In genomic region chr4:83302887-83303827, GRCm38 (mm10) we compare ENCODE assay signal across 8 mouse cellular contexts. TPM values are rescaled to one million over a fixed set of nuclear protein-coding genes. Genes with fewer than 3 reads are reported as not detected.
DNase-seq lines count a peak whose midpoint lies in the region; ATAC-seq and TF ChIP-seq lines count a peak whose summit lies in the region.

No protein-coding gene starts in this region.

- intact Hi-C loops in heart, postnatal 25 days (cut with DNase I), result loop anchor here (2.0 to 10.0 kb wide), 4 partner anchors 20 to 272 kb away; no protein-coding TSS in a partner anchor

- H3K4me1 ChIP-seq in hindbrain, postnatal 0 days (ENCODE audit: insufficient read depth, low read length), result no peaks in the 10 kb centered on the region

- H3K9ac ChIP-seq in hindbrain, postnatal 0 days (replicated peaks; ENCODE audit: low read length), result no peak overlapping the region

- peak; percentile 88 to 89 for DNase-seq in heart, adult 18-20 months
- no peak for DNase-seq in heart, postnatal 25 days (ENCODE audit: low spot score)
- peak; percentile 85 to 86 for DNase-seq in cerebellum, postnatal 14 days
- DNase-seq in frontal cortex, postnatal 14 days (ENCODE audit: low spot score in 2 of 2), result peak; percentile 41 to 72
- peak; percentile 94 for DNase-seq in hindbrain, postnatal 0 days (ENCODE audit: low spot score)
- peak; percentile 73 for DNase-seq in left cerebral cortex, adult 11 months (ENCODE audit: low spot score)
- peak; percentile 93 for DNase-seq in lung, postnatal 36 days
- DNase-seq in right cerebral cortex, adult 2 months (ENCODE audit: low spot score in 2 of 2), result peak; percentile 78 to 83

- H3K9me3 ChIP-seq in hindbrain, postnatal 0 days (ENCODE audit: low read length), result no peaks in the 10 kb centered on the region

- peak overlapping the region; percentile 30; the same call in 1 of the 2 replicates for H3K4me2 ChIP-seq in hindbrain, postnatal 0 days (ENCODE audit: low read depth, low read length)

- ATAC-seq in hindbrain, postnatal 0 days, result peak; percentile 72; the same call in 1 of the 2 replicates

- H3K36me3 ChIP-seq in hindbrain, postnatal 0 days (ENCODE audit: insufficient read depth, low read length), result no peaks in the 10 kb centered on the region

- 42% methylated on average over 13 of the region's 13 CpGs for WGBS in hindbrain, postnatal 0 days

- H3K4me3 ChIP-seq in hindbrain, postnatal 0 days (ENCODE audit: low read length), result no peak overlapping the region

- no peaks in the 10 kb centered on the region for H3K27me3 ChIP-seq in hindbrain, postnatal 0 days (ENCODE audit: insufficient read depth, low read length)

- TF ChIP-seq CTCF in hindbrain, postnatal 0 days (IDR thresholded peaks at IDR 0.05; ENCODE audit: low read depth), result peak; percentile 80

- H3K27ac ChIP-seq in hindbrain, postnatal 0 days, result no peak overlapping the region

RNA-seq across cellular contexts. Expression of gene Ttc39b, which starts 20.9 kb away (rescaled TPM):
- 10 to 100 TPM; 14.8 to 20.9 TPM for total RNA-seq in heart, adult 18-20 months (2021)
- 10 to 100 TPM; 14.1 to 15.9 TPM for total RNA-seq in heart, postnatal 25 days (2021)
- total RNA-seq in hindbrain, postnatal 0 days (2014; rRNA removed), result 15.2 and 16.0 TPM in 2 replicates
- 8.2 and 8.6 TPM in 2 replicates for polyA plus RNA-seq in hindbrain, postnatal 0 days (2015; fragmentation: Nextera tagmentation; extraction: Ambion mirVana)
